Mouse (Mus musculus) ES-Bruce4 (cell line): ENCODE data around the gene Mindy4.

Experiments used
- CTCF ChIP-seq: IDR thresholded peaks from one replicate; pipeline ENCODE4 v1.8.1; 2011; ENCODE audit warnings: low read depth, low read length
- EP300 ChIP-seq: IDR thresholded peaks from 2 replicates; pipeline ENCODE4 v1.6.1; 2011; ENCODE audit warnings: low read depth, low read length; ENCODE audit not compliant: insufficient read depth
- POLR2A ChIP-seq: IDR thresholded peaks from one replicate; pipeline ENCODE4 v1.8.1; 2011; ENCODE audit warnings: low read length; ENCODE audit not compliant: insufficient read depth

- TF ChIP-seq CTCF (no peak), POLR2A (no peak), EP300 (no peak)
Observed at GRCm38 (mm10) chr6:55264741-55265366, 61.7 kb downstream of the Mindy4 start.
